Mouse (Mus musculus) c-Kit-positive CD71-positive TER-119-positive erythroid progenitor cells, embryonic 14.5 days (primary cell): ENCODE results near the gene Ccdc54.

ENCODE experiments used
- DNase-seq: peaks from one replicate; pipeline ENCODE4 v3.0.0-alpha.2; 2013; ENCODE audit warnings: low spot score

Gene Ccdc54

GRCm38 (mm10) chr16:50542554-50543333 is 48.2 kb downstream of the Ccdc54 start:
- no peak for DNase-seq
